Mouse (Mus musculus): ENCODE measurements around the gene Ipcef1. TPM values are rescaled to one million over a fixed set of nuclear protein-coding genes. Genes with fewer than 3 reads are reported as not detected.

The Ipcef1 gene
- polyA plus RNA-seq, 1 experiment from 2014 or later = 0.74 TPM

DNA sequence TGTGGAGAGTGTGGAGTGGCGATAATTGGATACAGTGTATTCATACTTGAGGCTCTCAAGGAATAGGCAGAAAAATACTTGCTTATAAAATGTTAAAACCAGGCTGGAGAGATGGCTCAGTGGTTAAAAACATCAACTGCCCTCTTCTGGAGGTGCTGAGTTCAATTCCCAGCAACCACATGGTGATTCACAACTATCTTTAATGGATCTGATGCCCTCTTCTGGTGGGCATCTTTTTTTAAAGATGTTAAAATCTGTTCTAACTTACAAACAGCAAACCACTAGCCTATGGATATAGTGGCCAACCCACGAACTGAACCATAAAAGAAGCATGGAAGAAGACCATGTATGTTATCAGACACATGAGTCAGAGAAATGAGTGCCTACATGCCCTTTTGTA, 16.8 kb upstream of the Ipcef1 start:
- Histone ChIP-seq H3K4me3 (ENCODE audit: low read length) (no peak overlapping the region), H3K27me3 (ENCODE audit: control insufficient read depth, insufficient read depth, low read length) (no peaks in the 10 kb centered on the region), H3K9ac (ENCODE audit: low read length) (no peak overlapping the region), H3K36me3 (ENCODE audit: control insufficient read depth, insufficient read depth) (no peaks in the 10 kb centered on the region), H3K27ac (ENCODE audit: low read length) (no peak overlapping the region), H3K9me3 (replicated peaks; ENCODE audit: control insufficient read depth, low read length) (no peaks in the 10 kb centered on the region), H3K4me1 (ENCODE audit: control insufficient read depth, insufficient read depth, low read length) (no peaks in the 10 kb centered on the region), H3K4me2 (ENCODE audit: low read depth, low read length) (no peak overlapping the region)
- no peak for ATAC-seq (replicated peaks; ENCODE audit: extremely low read depth, insufficient read depth, low FRiP score)
- WGBS = 78% methylated on average over 2 of the region's 2 CpGs

DNA sequence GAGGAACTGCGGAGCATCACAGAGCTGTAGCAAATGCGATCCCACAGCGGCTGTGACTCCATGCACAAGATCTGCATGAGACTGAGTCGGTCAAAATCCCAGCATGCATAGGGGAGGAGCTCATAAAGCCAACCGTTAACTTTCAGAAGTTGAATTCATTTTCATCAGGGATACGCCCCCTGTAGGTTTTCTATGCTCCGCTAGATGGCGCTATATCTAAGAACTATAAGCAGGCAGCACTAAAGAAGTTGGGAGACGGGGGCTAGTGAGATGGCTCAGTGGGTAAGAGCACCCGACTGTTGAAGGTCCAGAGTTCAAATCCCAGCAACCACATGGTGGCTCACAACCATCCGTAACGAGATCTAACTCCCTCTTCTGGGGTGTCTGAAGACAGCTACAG, 16.3 kb upstream of the Ipcef1 start:
- Histone ChIP-seq H3K36me3 (ENCODE audit: control insufficient read depth, insufficient read depth) (no peaks in the 10 kb centered on the region), H3K9me3 (replicated peaks; ENCODE audit: control insufficient read depth, low read length) (no peaks in the 10 kb centered on the region), H3K27me3 (ENCODE audit: control insufficient read depth, insufficient read depth, low read length) (no peaks in the 10 kb centered on the region), H3K27ac (ENCODE audit: low read length) (no peak overlapping the region), H3K9ac (ENCODE audit: low read length) (no peak overlapping the region), H3K4me2 (ENCODE audit: low read depth, low read length) (no peak overlapping the region), H3K4me3 (ENCODE audit: low read length) (no peak overlapping the region), H3K4me1 (ENCODE audit: control insufficient read depth, insufficient read depth, low read length) (no peaks in the 10 kb centered on the region)
- no peak for ATAC-seq (replicated peaks; ENCODE audit: extremely low read depth, insufficient read depth, low FRiP score)
- WGBS = 59% methylated on average over 12 of the region's 12 CpGs

DNA sequence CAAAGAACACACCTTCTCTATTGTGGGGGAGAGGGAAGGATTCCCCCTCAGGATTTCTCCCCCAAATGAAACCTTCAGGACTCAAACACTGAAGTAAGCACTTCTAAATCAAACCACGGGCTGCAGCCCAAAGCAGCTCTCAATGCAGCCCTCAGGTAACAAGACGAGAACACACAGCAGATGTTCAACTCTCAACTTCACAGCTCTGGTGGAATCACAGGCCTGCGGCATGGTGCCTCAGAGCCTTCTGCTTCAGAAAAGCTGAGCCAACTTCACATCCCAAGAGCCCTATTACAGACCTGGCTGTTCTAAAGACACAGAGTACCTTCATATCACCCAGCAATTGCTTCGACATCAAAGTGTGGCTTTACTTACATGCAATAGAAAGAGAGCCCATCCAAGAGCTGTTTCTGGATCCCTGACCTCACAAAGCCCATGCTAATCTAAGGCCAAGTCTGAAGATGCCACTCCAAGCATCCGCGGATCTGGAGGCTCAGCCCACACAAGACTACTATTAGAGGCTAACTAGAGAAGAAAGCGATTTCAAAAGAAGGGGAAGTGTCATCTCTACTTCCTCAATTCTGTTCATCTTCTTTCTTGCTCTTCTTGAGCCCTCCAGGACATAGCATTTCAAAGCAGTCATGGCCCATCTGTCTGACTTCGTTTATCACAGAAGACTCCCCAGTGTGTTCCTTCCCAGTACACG, 11.6 kb upstream of the Ipcef1 start:
- 77% methylated on average over 9 of the region's 9 CpGs for WGBS
- no peaks in the 10 kb centered on the region for H3K27me3 ChIP-seq (ENCODE audit: control insufficient read depth, insufficient read depth, low read length)

GRCm38 (mm10) chr10:7062993-7063392, 10.7 kb upstream of the Ipcef1 start:
- no peak for ATAC-seq (replicated peaks; ENCODE audit: extremely low read depth, insufficient read depth, low FRiP score)
- Histone ChIP-seq H3K4me3 (ENCODE audit: low read length) (no peak overlapping the region), H3K9me3 (replicated peaks; ENCODE audit: control insufficient read depth, low read length) (no peaks in the 10 kb centered on the region), H3K27me3 (ENCODE audit: control insufficient read depth, insufficient read depth, low read length) (no peaks in the 10 kb centered on the region), H3K9ac (ENCODE audit: low read length) (no peak overlapping the region), H3K4me1 (ENCODE audit: control insufficient read depth, insufficient read depth, low read length) (no peaks in the 10 kb centered on the region), H3K36me3 (ENCODE audit: control insufficient read depth, insufficient read depth) (no peaks in the 10 kb centered on the region), H3K4me2 (ENCODE audit: low read depth, low read length) (no peak overlapping the region), H3K27ac (ENCODE audit: low read length) (no peak overlapping the region)
- 67% methylated on average over 7 of the region's 7 CpGs for WGBS

More for the DNA sequence above, 11.6 kb upstream of the Ipcef1 start:
- no peaks in the 10 kb centered on the region for H3K4me1 ChIP-seq (ENCODE audit: control insufficient read depth, insufficient read depth, low read length)
- H3K36me3 ChIP-seq (ENCODE audit: control insufficient read depth, insufficient read depth) = no peaks in the 10 kb centered on the region
- H3K9me3 ChIP-seq (replicated peaks; ENCODE audit: control insufficient read depth, low read length) = no peaks in the 10 kb centered on the region
- H3K9ac ChIP-seq (ENCODE audit: low read length) = no peak overlapping the region
- no peak overlapping the region for H3K4me3 ChIP-seq (ENCODE audit: low read length)
- H3K4me2 ChIP-seq (ENCODE audit: low read depth, low read length) = no peak overlapping the region
- no peak for ATAC-seq (replicated peaks; ENCODE audit: extremely low read depth, insufficient read depth, low FRiP score)
- H3K27ac ChIP-seq (ENCODE audit: low read length) = no peak overlapping the region

DNA sequence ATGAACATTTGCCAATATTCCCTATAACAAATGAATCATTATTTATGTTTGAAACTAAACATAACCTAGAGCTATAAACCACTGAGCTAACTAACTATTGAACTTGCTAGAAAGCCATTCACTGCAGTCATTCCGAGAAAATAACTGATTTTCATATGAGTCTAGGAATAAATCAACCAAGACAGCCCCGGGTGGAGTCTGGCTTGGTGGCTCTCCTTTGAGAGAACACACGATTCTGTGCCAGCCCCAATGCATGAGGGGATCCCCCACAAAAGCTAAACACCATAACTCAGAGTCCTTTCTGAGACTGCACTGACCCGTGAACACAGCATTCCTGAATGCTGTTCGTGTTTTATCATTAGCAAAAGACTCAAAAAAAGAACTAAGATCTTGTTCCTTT, 8.0 kb upstream of the Ipcef1 start:
- 65% methylated on average over 5 of the region's 5 CpGs for WGBS
- no peak for ATAC-seq (replicated peaks; ENCODE audit: extremely low read depth, insufficient read depth, low FRiP score)

DNA sequence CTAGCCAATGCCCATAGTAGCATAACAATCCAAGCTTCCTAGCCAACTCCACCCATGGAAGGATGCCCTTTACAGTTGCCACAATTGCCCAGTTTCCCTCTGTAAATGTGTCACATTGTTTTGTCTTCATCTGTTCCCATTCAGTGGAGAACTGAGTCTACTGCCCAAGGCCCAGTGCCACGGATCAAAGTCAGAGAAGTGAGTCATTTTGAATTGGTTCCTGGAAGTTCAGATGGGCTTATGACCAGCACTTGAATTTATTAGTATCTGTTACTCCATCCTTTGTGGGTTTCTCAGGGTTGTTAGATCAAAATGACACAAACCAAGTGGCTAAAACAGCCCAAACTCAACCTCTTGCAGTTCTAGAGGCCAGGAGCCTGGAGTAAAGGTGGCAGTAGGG, 5.3 kb upstream of the Ipcef1 start:
- no peaks in the 10 kb centered on the region for H3K9me3 ChIP-seq (replicated peaks; ENCODE audit: control insufficient read depth, low read length)
- no peak overlapping the region for H3K9ac ChIP-seq (ENCODE audit: low read length)
- no peak overlapping the region for H3K4me2 ChIP-seq (ENCODE audit: low read depth, low read length)
- no peak overlapping the region for H3K27ac ChIP-seq (ENCODE audit: low read length)
- H3K4me1 ChIP-seq (ENCODE audit: control insufficient read depth, insufficient read depth, low read length) = no peaks in the 10 kb centered on the region
- no peaks in the 10 kb centered on the region for H3K36me3 ChIP-seq (ENCODE audit: control insufficient read depth, insufficient read depth)
- no peak for ATAC-seq (replicated peaks; ENCODE audit: extremely low read depth, insufficient read depth, low FRiP score)
- H3K27me3 ChIP-seq (ENCODE audit: control insufficient read depth, insufficient read depth, low read length) = no peaks in the 10 kb centered on the region
- WGBS = 92% methylated on average over 1 of the region's 1 CpGs
- H3K4me3 ChIP-seq (ENCODE audit: low read length) = no peak overlapping the region

More for the DNA sequence above, 8.0 kb upstream of the Ipcef1 start:
- Histone ChIP-seq H3K9me3 (replicated peaks; ENCODE audit: control insufficient read depth, low read length) (no peaks in the 10 kb centered on the region), H3K9ac (ENCODE audit: low read length) (no peak overlapping the region), H3K27ac (ENCODE audit: low read length) (no peak overlapping the region), H3K36me3 (ENCODE audit: control insufficient read depth, insufficient read depth) (no peaks in the 10 kb centered on the region), H3K4me2 (ENCODE audit: low read depth, low read length) (no peak overlapping the region), H3K27me3 (ENCODE audit: control insufficient read depth, insufficient read depth, low read length) (no peaks in the 10 kb centered on the region), H3K4me3 (ENCODE audit: low read length) (no peak overlapping the region), H3K4me1 (ENCODE audit: control insufficient read depth, insufficient read depth, low read length) (no peaks in the 10 kb centered on the region)

GRCm38 (mm10) chr10:7054560-7055205, 2.4 kb upstream of the Ipcef1 start:
- Histone ChIP-seq H3K27me3 (ENCODE audit: control insufficient read depth, insufficient read depth, low read length) (no peaks in the 10 kb centered on the region), H3K9me3 (replicated peaks; ENCODE audit: control insufficient read depth, low read length) (no peaks in the 10 kb centered on the region), H3K4me1 (ENCODE audit: control insufficient read depth, insufficient read depth, low read length) (no peaks in the 10 kb centered on the region), H3K36me3 (ENCODE audit: control insufficient read depth, insufficient read depth) (no peaks in the 10 kb centered on the region), H3K9ac (ENCODE audit: low read length) (no peak overlapping the region), H3K4me3 (ENCODE audit: low read length) (no peak overlapping the region), H3K4me2 (ENCODE audit: low read depth, low read length) (no peak overlapping the region), H3K27ac (ENCODE audit: low read length) (no peak overlapping the region)
- ATAC-seq (replicated peaks; ENCODE audit: extremely low read depth, insufficient read depth, low FRiP score) = no peak
- WGBS = 66% methylated on average over 6 of the region's 6 CpGs

GRCm38 (mm10) chr10:7049901-7050300, 2.4 kb downstream of the Ipcef1 start:
- Histone ChIP-seq H3K4me3 (ENCODE audit: low read length) (no peak overlapping the region), H3K36me3 (ENCODE audit: control insufficient read depth, insufficient read depth) (no peaks in the 10 kb centered on the region), H3K4me2 (ENCODE audit: low read depth, low read length) (no peak overlapping the region), H3K27ac (ENCODE audit: low read length) (no peak overlapping the region), H3K4me1 (ENCODE audit: control insufficient read depth, insufficient read depth, low read length) (no peaks in the 10 kb centered on the region), H3K9me3 (replicated peaks; ENCODE audit: control insufficient read depth, low read length) (no peaks in the 10 kb centered on the region), H3K9ac (ENCODE audit: low read length) (no peak overlapping the region), H3K27me3 (ENCODE audit: control insufficient read depth, insufficient read depth, low read length) (no peaks in the 10 kb centered on the region)
- ATAC-seq (replicated peaks; ENCODE audit: extremely low read depth, insufficient read depth, low FRiP score) = no peak
- 63% methylated on average over 3 of the region's 3 CpGs for WGBS

DNA sequence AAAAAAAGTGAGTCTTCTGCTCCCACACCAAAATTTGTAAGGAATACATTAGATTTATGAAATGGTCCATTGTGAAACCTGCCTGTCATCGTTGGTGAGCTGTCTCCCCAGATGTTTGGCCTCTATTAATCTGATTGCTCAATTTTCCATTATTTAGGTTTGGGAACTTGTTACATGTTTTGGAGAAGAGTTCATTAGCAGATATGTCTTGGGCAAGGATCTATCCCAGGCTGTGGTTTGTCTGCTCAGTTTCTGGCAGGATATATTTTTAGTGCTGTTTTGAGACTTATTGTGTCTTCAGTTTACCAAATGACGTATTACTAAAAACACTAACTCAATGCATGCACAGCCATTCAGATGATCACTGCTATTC, 4.4 kb downstream of the Ipcef1 start:
- Histone ChIP-seq H3K9me3 (replicated peaks; ENCODE audit: control insufficient read depth, low read length) (no peaks in the 10 kb centered on the region), H3K4me1 (ENCODE audit: control insufficient read depth, insufficient read depth, low read length) (no peaks in the 10 kb centered on the region), H3K4me2 (ENCODE audit: low read depth, low read length) (no peak overlapping the region), H3K27ac (ENCODE audit: low read length) (no peak overlapping the region), H3K4me3 (ENCODE audit: low read length) (no peak overlapping the region), H3K9ac (ENCODE audit: low read length) (no peak overlapping the region), H3K27me3 (ENCODE audit: control insufficient read depth, insufficient read depth, low read length) (no peaks in the 10 kb centered on the region), H3K36me3 (ENCODE audit: control insufficient read depth, insufficient read depth) (no peaks in the 10 kb centered on the region)
- ATAC-seq (replicated peaks; ENCODE audit: extremely low read depth, insufficient read depth, low FRiP score) = no peak
- 62% methylated on average over 2 of the region's 2 CpGs for WGBS
